Mouse (Mus musculus): ENCODE measurements at regions not wholly inside any gene's neighbourhood (a gene's known extent, or its start where the extent isn't known, plus 50 kb on each side); places are given as distances from the start of the nearest gene placed in this dataset.
A peak's percentile ranks its signal among the peaks of the same experiment; 100 is the strongest.

DNA sequence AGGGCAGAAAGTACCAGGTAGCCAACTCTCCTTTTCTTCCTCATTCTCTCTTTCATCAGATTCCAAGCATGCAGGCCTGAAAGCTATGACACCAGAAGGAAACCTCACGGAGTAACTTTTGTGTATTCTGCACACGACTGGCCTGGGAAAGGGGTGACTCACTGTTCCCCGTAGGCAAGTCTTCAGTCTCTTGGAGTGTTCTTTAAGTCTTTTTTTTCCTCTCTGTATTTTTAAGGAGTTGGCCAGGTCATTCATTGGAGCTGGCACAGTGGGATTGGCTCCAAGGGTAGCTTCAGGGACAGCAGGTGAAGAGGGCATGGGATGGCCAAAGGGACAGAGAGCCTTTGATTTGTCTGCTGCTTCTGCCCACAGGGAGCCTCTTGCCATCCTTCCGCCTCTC is 163.3 kb upstream of the Bmper start:
- Histone ChIP-seq H3K4me1 (replicated peaks; ENCODE audit: control insufficient read depth, insufficient read depth, low read length) (peaks cover 28% of the 10 kb centered on the region), H3K36me3 (ENCODE audit: control insufficient read depth, insufficient read depth) (no peaks in the 10 kb centered on the region), H3K9ac (replicated peaks; ENCODE audit: low read depth, low read length) (no peak overlapping the region), H3K4me3 (replicated peaks; ENCODE audit: low read length) (no peak overlapping the region), H3K27ac (ENCODE audit: low read length) (no peak overlapping the region), H3K27me3 (replicated peaks; ENCODE audit: control insufficient read depth, insufficient read depth, low read length) (no peaks in the 10 kb centered on the region), H3K4me2 (ENCODE audit: low read length) (no peak overlapping the region), H3K9me3 (ENCODE audit: control insufficient read depth, low read length) (no peaks in the 10 kb centered on the region)
- 76% methylated on average over 4 of the region's 4 CpGs for WGBS
- no peak for ATAC-seq

DNA sequence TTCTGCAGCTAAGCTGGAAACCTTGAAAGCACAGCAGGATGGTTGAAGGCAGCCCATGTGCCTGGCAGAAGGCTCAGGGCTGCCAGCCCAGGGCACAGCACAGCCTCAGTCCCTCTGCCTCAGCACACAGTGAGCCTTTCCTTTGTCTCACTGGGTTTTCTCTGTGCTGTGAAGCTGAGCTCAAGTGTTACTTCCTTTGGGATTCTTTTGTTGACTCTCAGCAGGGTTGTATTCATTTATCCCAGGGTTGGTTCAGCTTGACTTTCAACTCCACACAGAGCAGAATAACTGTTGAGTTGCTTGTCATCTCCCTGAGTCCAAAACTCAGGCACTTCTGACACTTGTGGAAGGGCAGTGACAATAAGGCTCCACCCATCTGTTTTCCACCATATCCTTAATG is 162.3 kb upstream of the Bmper start:
- H3K9me3 ChIP-seq (ENCODE audit: control insufficient read depth, low read length) = no peaks in the 10 kb centered on the region
- ATAC-seq = no peak
- no peak overlapping the region for H3K27ac ChIP-seq (ENCODE audit: low read length)
- H3K4me2 ChIP-seq (ENCODE audit: low read length) = no peak overlapping the region
- H3K27me3 ChIP-seq (replicated peaks; ENCODE audit: control insufficient read depth, insufficient read depth, low read length) = no peaks in the 10 kb centered on the region
- no peaks in the 10 kb centered on the region for H3K36me3 ChIP-seq (ENCODE audit: control insufficient read depth, insufficient read depth)
- no peak overlapping the region for H3K9ac ChIP-seq (replicated peaks; ENCODE audit: low read depth, low read length)
- peaks cover 30% of the 10 kb centered on the region for H3K4me1 ChIP-seq (replicated peaks; ENCODE audit: control insufficient read depth, insufficient read depth, low read length)
- H3K4me3 ChIP-seq (replicated peaks; ENCODE audit: low read length) = no peak overlapping the region

DNA sequence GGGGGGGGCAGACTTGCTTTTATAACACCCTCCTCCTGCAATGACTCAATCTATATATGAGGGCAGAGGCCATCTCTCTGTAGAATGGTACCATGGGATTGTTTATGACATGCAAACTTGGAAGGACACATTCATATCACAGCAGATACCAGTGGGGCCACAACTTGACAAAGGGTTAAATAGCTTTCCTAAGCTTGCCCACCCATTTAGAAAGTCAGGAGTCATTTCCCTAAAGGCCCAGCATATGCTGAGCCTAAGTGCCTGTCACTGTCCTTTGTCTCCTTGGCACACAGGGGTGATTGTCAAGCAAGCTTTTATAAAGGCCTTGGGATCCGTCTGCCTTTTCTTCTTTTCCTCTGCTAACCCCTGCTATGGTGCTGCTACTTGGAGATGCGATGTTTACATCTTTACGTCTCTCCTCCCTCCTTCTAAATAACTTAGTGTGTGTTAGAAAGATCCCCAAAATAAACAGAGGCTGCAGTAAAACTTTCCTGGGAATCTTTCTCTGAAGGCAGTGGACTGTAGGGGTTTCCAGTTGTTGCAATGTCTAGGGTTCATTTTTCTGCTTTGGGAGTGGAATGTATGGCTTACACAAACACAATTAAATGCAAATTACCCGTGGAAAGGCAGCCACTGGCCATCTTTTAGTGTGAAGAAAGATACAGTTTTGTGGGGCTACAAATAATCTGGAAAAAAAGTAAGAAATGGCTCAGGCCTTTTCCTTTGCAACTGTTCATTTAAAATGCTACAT is 161.5 kb upstream of the Bmper start:
- no peaks in the 10 kb centered on the region for H3K9me3 ChIP-seq (ENCODE audit: control insufficient read depth, low read length)
- no peak overlapping the region for H3K9ac ChIP-seq (replicated peaks; ENCODE audit: low read depth, low read length)
- peak overlapping the region; percentile 49 for H3K27ac ChIP-seq (ENCODE audit: low read length)
- no peaks in the 10 kb centered on the region for H3K36me3 ChIP-seq (ENCODE audit: control insufficient read depth, insufficient read depth)
- no peak for ATAC-seq
- H3K4me2 ChIP-seq (ENCODE audit: low read length) = no peak overlapping the region
- no peak overlapping the region for H3K4me3 ChIP-seq (replicated peaks; ENCODE audit: low read length)
- 13% methylated on average over 4 of the region's 4 CpGs for WGBS
- no peaks in the 10 kb centered on the region for H3K27me3 ChIP-seq (replicated peaks; ENCODE audit: control insufficient read depth, insufficient read depth, low read length)
- peaks cover 30% of the 10 kb centered on the region for H3K4me1 ChIP-seq (replicated peaks; ENCODE audit: control insufficient read depth, insufficient read depth, low read length)

DNA sequence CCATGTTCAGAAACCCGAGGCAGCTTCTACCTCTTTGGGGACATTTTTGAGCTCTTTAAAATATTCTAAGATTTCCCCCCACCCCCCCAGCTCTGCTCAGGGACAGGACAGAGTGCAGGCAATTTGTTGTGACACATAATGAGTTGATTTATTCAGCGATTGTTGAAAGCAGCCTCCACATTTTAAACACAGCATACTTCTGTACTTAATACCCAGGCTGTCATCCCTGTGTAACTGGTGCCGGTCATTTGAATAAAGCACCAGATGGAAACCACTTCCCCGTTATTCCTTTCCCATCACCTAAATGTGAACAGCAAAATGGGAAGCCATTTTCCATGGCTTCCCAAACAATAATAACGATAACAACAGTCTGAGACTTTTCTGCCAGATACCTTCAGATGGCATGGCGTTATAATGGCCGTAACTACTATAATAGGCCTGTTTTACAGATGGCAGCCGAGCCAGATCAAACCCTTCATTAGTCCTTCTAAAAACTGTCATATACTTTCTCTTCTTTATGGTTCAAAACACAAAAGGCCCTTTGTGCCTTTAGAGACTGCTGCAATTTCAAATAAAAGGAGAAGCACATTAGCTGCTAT is 160.7 kb upstream of the Bmper start:
- Histone ChIP-seq H3K4me3 (replicated peaks; ENCODE audit: low read length) (no peak overlapping the region), H3K9ac (replicated peaks; ENCODE audit: low read depth, low read length) (no peak overlapping the region), H3K9me3 (ENCODE audit: control insufficient read depth, low read length) (no peaks in the 10 kb centered on the region), H3K27me3 (replicated peaks; ENCODE audit: control insufficient read depth, insufficient read depth, low read length) (no peaks in the 10 kb centered on the region), H3K4me2 (ENCODE audit: low read length) (no peak overlapping the region), H3K27ac (ENCODE audit: low read length) (peak overlapping the region; percentile 74), H3K4me1 (replicated peaks; ENCODE audit: control insufficient read depth, insufficient read depth, low read length) (peaks cover 30% of the 10 kb centered on the region), H3K36me3 (ENCODE audit: control insufficient read depth, insufficient read depth) (no peaks in the 10 kb centered on the region)
- WGBS = 10% methylated on average over 8 of the region's 8 CpGs
- ATAC-seq = peak; percentile 84

DNA sequence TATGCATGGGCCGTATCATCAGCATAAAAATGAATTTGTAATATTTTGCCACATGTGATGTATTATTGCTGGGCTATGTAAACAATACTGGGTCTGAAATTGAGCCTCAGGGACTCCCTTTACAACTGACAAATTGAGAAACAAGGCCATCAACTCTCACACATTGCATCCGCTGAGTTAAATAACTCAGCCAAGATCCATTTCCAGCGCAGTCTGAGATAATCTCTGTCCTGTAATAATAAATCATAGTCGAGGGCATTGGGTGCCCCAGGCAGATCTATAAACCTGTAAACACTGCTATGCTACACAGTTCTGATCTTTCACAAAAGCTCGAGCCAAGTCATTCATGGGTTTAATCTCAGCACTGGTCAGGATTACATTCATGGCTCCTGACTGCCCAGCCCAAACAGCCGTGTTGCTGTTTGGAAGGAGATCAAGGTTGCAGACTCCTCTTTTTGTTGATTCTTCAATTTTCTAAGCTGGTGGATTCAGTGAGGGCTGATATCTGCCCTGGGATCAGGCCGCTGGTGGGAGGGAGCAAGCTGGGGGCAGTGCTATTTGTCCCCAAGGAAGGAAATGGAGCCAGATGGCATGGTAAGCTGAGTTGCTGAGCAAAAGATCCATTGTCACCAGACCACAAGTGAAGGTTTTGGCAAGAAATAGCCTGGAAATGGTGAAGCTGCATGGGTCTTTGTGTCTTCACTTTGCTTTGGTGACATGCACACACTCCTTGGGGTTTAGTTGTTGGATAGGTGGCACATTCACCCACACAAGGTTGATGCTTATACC is 160.0 kb upstream of the Bmper start:
- peak; percentile 29; the same call in 1 of the 2 replicates for ATAC-seq
- H3K27ac ChIP-seq (ENCODE audit: low read length) = peak overlapping the region; percentile 74
- no peaks in the 10 kb centered on the region for H3K9me3 ChIP-seq (ENCODE audit: control insufficient read depth, low read length)
- no peak overlapping the region for H3K4me3 ChIP-seq (replicated peaks; ENCODE audit: low read length)
- H3K4me1 ChIP-seq (replicated peaks; ENCODE audit: control insufficient read depth, insufficient read depth, low read length) = peaks cover 30% of the 10 kb centered on the region
- no peak overlapping the region for H3K4me2 ChIP-seq (ENCODE audit: low read length)
- H3K9ac ChIP-seq (replicated peaks; ENCODE audit: low read depth, low read length) = no peak overlapping the region
- 42% methylated on average over 7 of the region's 7 CpGs for WGBS
- no peaks in the 10 kb centered on the region for H3K27me3 ChIP-seq (replicated peaks; ENCODE audit: control insufficient read depth, insufficient read depth, low read length)
- no peaks in the 10 kb centered on the region for H3K36me3 ChIP-seq (ENCODE audit: control insufficient read depth, insufficient read depth)

DNA sequence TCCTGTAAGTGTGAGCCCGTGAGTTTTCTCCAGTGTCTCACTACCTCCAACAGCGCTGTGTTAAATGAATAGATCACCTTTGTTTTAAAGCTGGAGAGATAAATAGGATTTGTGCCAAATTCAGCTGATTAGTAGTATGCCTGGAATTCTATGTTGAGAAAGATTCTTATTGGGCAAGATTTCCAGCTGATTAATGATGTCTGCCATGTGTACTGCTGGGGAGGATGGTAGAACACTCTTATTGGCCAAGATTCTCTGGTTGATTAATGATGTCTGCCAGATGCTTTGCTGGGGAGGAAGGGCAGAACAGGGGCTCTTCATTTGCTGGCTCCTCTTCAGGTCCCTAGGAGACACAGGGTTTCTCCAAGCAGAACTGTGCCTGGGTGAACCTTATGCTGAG is 158.9 kb upstream of the Bmper start:
- no peak overlapping the region for H3K4me2 ChIP-seq (ENCODE audit: low read length)
- H3K27ac ChIP-seq (ENCODE audit: low read length) = no peak overlapping the region
- 65% methylated on average over 2 of the region's 2 CpGs for WGBS
- H3K27me3 ChIP-seq (replicated peaks; ENCODE audit: control insufficient read depth, insufficient read depth, low read length) = no peaks in the 10 kb centered on the region
- no peak overlapping the region for H3K4me3 ChIP-seq (replicated peaks; ENCODE audit: low read length)
- peaks cover 30% of the 10 kb centered on the region for H3K4me1 ChIP-seq (replicated peaks; ENCODE audit: control insufficient read depth, insufficient read depth, low read length)
- H3K9me3 ChIP-seq (ENCODE audit: control insufficient read depth, low read length) = no peaks in the 10 kb centered on the region
- no peak for ATAC-seq
- no peaks in the 10 kb centered on the region for H3K36me3 ChIP-seq (ENCODE audit: control insufficient read depth, insufficient read depth)
- no peak overlapping the region for H3K9ac ChIP-seq (replicated peaks; ENCODE audit: low read depth, low read length)

DNA sequence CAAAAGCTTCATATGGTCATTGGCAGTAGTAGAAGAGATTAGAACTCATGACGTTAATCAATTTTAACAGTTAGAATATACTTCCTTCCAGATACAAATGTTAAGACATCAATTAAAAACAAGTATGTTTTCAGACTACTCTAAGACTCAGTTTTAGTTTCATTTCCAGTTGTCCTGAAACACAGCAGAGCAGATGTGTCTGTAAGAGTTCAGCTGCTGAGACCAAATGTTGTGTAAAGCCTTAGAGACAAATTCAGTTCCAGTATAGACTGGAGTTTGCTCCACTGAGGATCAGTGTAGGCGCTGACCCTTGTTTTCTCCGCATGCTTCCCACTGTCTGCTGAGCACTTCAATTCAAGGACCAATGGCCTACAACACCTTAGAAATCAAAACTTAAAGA is 158.1 kb upstream of the Bmper start:
- no peaks in the 10 kb centered on the region for H3K36me3 ChIP-seq (ENCODE audit: control insufficient read depth, insufficient read depth)
- no peak overlapping the region for H3K27ac ChIP-seq (ENCODE audit: low read length)
- no peak overlapping the region for H3K4me2 ChIP-seq (ENCODE audit: low read length)
- H3K9me3 ChIP-seq (ENCODE audit: control insufficient read depth, low read length) = no peaks in the 10 kb centered on the region
- ATAC-seq = no peak
- no peaks in the 10 kb centered on the region for H3K27me3 ChIP-seq (replicated peaks; ENCODE audit: control insufficient read depth, insufficient read depth, low read length)
- no peak overlapping the region for H3K4me3 ChIP-seq (replicated peaks; ENCODE audit: low read length)
- H3K9ac ChIP-seq (replicated peaks; ENCODE audit: low read depth, low read length) = no peak overlapping the region
- WGBS = 98% methylated on average over 3 of the region's 3 CpGs
- peaks cover 30% of the 10 kb centered on the region for H3K4me1 ChIP-seq (replicated peaks; ENCODE audit: control insufficient read depth, insufficient read depth, low read length)

DNA sequence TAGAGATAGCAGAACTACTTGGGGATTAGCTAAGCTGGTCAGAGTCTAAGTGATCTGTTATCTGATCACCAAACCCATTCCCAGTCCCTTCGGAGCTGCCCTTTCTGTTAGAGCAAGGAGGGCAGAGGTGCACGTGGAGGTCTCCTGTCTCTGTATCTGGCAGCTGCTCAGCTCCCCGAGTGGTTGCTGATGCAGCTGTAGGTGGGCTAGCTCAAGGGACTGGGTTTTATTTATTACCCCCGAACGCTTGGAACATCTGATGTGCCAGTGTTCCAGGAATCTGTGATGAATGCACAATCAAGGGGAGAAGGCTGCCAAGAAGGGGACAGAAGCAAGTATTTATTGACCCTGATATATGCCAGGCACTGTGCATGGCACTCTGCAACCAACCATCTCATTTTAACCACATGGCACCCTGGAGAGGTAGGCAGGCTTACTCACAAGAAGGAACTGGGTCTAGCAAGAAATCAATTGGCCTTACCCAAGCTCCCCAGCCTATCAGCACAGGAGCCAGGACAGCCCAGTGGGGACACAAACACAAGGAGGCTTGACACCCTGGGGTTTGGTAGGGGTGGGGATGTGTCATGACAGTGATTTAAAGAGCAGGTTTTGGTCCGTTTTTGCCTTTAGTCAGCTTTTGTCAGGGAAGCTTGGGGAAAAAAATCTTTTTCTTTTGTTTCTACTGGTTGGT is 154.6 kb upstream of the Bmper start:
- no peaks in the 10 kb centered on the region for H3K36me3 ChIP-seq (ENCODE audit: control insufficient read depth, insufficient read depth)
- no peak overlapping the region for H3K4me3 ChIP-seq (replicated peaks; ENCODE audit: low read length)
- no peaks in the 10 kb centered on the region for H3K9me3 ChIP-seq (ENCODE audit: control insufficient read depth, low read length)
- no peak overlapping the region for H3K4me2 ChIP-seq (ENCODE audit: low read length)
- WGBS = 56% methylated on average over 6 of the region's 6 CpGs
- no peak overlapping the region for H3K9ac ChIP-seq (replicated peaks; ENCODE audit: low read depth, low read length)
- no peak for ATAC-seq
- H3K4me1 ChIP-seq (replicated peaks; ENCODE audit: control insufficient read depth, insufficient read depth, low read length) = 0 out of 2 replicates have a peak, but pooled peaks cover 2% of the 10 kb centered on the region
- no peak overlapping the region for H3K27ac ChIP-seq (ENCODE audit: low read length)
- no peaks in the 10 kb centered on the region for H3K27me3 ChIP-seq (replicated peaks; ENCODE audit: control insufficient read depth, insufficient read depth, low read length)

DNA sequence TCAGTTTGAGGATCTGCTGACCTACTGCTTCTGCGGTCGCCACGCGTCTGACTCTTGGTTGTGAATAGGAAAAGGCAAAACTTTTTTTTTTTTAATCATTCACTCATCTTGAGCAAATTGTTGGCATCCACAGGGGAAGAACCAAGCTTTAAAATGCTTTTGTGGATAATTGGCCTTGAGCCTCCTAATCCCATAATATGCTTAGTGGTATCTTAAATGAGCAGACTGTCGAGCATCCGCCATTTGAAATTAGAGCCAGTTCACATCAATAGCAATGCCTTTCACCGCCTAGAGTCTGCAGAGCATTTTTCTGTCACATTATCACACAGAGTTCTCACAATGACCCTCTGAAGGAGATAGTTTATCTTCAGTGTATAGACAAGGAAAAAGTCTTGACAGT is 153.7 kb upstream of the Bmper start:
- Histone ChIP-seq H3K4me2 (ENCODE audit: low read length) (no peak overlapping the region), H3K27ac (ENCODE audit: low read length) (no peak overlapping the region), H3K4me1 (replicated peaks; ENCODE audit: control insufficient read depth, insufficient read depth, low read length) (0 out of 2 replicates have a peak, but pooled peaks cover 2% of the 10 kb centered on the region), H3K4me3 (replicated peaks; ENCODE audit: low read length) (no peak overlapping the region), H3K27me3 (replicated peaks; ENCODE audit: control insufficient read depth, insufficient read depth, low read length) (no peaks in the 10 kb centered on the region), H3K36me3 (ENCODE audit: control insufficient read depth, insufficient read depth) (no peaks in the 10 kb centered on the region), H3K9ac (replicated peaks; ENCODE audit: low read depth, low read length) (no peak overlapping the region), H3K9me3 (ENCODE audit: control insufficient read depth, low read length) (no peaks in the 10 kb centered on the region)
- WGBS = 41% methylated on average over 7 of the region's 7 CpGs
- ATAC-seq = no peak

Measured in forebrain, embryonic 16.5 days (tissue).